Mouse (Mus musculus) urinary bladder, postnatal 14 days (tissue): Measurements from ENCODE around the gene Myom1.

Experiments
- DNase-seq: peaks from one replicate; pipeline ENCODE4 v3.0.0; 2021; ENCODE audit warnings: low spot score

The Myom1 gene

DNA sequence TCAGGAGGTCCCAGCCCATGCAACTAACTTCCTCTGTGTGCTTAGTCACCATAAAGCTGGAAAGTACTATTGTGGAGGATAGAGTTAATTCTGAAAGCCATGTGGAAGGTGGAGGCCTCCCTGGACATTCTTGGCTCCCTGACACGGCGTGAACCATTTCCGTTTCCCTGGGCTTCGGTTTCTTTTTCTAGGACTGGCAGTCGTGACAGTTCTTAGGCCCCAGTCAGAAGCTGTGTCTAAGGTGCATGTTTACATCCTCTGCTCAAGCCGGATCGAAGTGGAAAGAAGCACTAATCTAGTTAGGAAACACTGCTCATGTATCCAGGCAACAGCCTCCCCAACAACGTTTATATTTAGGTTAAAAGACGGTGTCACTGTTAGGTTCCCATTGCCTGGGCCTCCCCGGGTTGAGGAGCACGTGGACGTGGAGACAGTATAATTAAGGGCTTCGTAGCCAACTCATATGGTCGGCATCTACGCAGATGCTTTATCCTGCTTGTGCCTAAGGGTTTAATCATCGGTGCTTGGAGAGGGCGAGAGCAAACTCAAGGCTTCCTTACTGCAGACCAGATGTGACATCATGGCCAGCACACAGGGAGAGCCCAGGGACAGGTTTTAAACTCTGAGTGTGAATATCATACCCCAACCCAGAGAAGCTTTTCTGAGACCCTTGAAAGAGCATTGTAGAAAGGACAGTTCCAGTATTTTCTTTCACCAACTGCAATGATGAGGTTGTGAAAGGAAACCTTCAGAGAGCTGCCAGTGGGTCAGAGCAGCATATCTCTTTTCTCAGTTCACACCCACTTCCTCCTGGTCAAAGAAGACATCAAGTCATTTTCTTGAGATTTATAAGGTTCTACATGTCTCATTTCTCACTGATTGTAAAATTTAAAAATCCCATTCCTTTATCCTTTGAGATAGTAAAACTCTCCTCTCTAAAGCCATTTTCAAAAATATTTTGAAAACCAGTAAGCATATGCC is 100.4 kb downstream of the Myom1 start:
- DNase-seq = no peak

- DNase-seq = no peak
Observed at GRCm38 (mm10) chr17:71105297-71105696, 102.9 kb downstream of the Myom1 start.

GRCm38 (mm10) chr17:71106250-71106649 is 103.8 kb downstream of the Myom1 start:
- no peak for DNase-seq

GRCm38 (mm10) chr17:71110753-71111265 is 108.4 kb downstream of the Myom1 start:
- no peak for DNase-seq

- DNase-seq = no peak
Observed at GRCm38 (mm10) chr17:71112689-71113088, 110.3 kb downstream of the Myom1 start.

DNA sequence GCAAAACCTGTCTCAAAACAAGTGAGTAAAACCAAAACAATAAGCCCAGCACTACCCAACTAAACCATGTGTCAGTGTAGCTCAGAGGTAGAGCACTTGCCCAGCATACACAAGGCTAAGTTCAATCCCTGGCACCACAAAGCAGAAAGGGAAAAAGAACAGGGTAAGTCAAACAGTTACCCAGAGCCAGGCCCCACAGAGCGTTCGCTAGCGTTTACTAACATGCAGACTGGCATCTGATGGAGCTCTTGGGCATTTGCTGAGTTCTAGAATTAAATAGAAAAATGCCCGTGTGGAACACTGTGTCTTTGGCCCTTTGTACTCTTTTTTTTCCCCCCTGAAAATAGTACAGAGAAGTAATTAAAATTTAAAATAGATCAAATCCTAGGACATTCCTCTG is 111.8 kb downstream of the Myom1 start:
- no peak for DNase-seq

- no peak for DNase-seq
Observed at GRCm38 (mm10) chr17:71117956-71118355, 115.5 kb downstream of the Myom1 start.

- no peak for DNase-seq
Observed at GRCm38 (mm10) chr17:71118607-71119006, 116.2 kb downstream of the Myom1 start.

- no peak for DNase-seq
Observed at GRCm38 (mm10) chr17:71120626-71121025, 118.2 kb downstream of the Myom1 start.

DNA sequence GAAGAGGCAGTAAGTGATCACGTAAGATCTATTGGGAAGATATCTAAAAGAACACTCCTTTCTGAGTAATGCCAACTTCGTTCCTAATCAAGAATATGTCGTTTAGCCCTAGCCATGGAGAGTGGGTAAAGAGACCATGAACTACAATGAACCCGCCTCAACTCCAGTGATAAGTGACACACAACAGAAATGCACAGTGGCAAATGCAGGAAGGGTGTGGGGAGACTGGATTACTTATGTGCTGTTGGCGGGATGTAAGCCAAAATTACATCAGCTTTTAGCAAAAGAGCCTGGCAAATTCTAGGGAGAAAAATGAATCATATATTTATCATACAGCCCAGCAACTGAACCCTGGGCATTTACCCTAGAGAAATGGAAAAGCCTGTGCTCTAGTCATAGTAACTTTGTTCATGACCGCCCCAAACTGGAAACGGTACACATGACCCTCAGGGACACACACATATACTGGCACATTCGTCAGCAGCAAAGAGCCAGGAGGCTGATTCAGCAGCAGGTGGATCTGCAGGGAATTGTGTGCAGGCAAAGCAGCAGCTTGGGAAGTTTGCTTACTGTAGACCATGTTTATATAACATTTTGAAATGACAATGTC is 121.7 kb downstream of the Myom1 start:
- no peak for DNase-seq

- no peak for DNase-seq
Observed at GRCm38 (mm10) chr17:71124674-71125073, 122.2 kb downstream of the Myom1 start.

DNA sequence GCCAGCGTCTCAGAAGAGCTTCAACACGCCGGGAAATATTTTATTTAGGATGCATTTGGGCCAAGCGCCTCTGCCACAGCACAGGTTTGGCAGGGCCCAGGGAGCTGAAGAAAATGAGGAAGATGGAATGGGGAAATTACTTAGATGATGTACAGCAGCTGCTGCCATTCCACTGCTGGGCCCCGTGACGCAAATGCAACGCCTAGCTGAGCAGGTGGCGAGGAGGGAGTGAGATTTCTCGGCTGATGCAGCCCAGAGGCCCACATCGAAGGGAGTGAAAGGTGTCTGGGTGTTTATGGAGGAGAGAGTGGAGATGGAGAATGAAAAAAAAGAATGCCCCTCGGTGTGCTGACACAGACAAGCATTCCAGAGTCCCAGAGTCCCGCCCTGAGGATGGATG is 123.1 kb downstream of the Myom1 start:
- DNase-seq = no peak

GRCm38 (mm10) chr17:71126001-71126400 is 123.6 kb downstream of the Myom1 start:
- DNase-seq = no peak

DNA sequence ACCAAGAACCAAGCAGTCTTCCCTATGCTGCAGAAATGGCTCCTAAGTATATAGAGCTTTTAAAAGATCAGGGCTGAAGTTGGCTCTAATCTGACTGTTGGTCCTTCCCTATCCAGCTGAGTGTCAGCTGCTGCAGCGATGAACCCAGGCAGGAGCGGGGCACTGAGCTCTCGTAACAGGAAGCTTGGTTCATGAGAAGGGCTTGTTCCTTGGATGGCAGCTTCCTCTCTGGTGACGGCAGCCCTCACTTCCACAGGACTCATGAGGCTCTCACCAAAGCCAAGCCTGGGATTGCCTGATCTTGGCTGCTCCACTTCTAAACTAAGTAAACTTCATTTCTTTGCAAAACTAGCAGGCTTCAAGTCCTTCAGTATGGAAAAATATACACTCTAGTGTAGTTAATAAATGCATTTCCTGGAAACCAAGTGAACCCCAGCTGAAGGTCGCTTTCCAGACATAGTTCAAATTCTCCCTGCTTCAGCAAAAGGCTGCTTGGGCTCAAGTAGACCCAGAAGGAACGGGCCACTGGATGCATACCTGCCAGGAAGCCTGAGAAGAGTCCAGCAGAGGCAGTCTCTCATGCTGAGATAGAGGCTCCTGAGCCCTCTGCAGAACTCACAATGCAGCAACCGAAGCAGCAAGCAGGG is 125.2 kb downstream of the Myom1 start:
- peak; percentile 12 for DNase-seq

DNA sequence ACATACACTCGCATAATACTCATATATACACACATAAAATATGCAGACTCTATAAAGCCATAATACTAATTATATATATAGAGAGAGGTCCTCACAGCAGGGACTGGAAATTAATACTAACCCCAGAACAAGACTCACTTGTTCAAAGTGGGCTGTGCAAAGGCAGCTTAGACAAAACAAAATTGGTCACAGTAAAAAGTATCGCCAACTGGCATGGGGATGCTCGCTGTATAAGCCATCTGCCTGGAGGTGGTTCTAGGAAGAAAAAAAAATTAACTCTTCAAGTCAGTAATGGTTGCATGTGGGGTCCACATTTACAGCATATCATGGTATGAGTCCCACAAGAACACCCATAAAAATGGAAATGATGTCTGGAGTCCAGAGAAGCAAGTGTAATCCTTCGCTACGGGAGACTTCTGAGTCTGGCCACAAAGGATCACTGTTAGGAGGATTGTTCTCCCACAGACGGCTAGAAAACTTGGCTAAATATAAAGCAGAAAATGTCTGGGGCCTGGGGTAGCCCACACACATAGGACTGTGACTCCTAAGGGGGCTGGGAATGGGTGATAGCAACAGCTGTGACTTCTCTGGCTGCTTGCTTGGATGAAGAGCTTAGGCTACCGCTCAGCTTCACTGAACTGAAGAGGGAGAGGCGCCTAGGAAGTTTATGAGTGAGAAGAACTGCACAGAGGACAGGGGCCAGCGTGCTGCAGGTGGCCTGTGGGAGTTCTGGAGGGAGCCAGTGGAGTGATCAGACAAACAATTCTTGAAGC is 127.2 kb downstream of the Myom1 start:
- no peak for DNase-seq

DNA sequence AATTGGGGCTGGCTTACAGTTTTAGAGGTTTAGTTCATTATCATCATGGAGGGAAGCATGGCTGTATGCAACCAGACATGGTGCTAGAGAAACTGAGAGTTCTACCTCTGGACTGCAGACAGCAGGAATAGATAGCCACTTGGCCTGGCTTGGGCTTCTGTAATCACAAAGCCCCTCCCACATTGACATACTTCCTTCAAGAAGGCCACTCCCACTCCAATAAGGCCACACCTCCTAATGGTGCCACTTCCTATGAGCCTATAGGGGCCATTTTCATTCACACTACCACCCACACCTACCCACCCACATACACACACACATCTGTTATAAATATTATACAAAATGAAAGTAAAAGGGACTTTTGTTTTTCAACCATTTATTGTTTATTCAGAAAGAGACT is 129.8 kb downstream of the Myom1 start:
- DNase-seq = no peak

DNA sequence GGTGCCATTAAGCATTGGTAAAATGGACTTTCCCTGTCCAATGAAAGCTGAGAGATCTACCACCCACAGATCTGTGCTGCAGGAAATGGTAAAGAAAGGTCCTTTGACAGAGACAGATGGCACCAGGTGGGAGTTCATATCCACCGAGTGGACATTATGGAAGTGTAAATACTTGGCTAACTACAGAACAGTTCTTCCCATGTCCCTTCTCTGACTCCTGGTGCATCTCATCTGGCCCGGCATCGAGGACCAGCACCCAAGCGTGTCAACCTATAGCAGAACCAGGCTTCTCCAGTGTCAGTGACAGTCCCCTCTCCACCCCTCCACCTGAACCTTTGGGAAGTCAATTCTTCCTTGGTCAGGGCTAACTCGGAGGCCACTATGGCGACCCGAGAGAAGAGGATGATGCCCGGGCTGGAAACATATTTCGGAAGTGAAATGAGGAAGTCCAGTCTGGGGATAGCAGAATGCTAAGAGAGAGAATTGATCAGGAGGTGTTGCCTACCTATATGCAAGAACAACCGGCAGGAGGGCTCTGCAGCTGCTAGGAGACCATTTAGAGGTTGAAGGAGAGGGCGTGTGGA is 130.5 kb downstream of the Myom1 start:
- no peak for DNase-seq

GRCm38 (mm10) chr17:71134441-71134955 is 132.1 kb downstream of the Myom1 start:
- DNase-seq = no peak

GRCm38 (mm10) chr17:71135108-71135507 is 132.7 kb downstream of the Myom1 start:
- no peak for DNase-seq

- DNase-seq = no peak
Observed at GRCm38 (mm10) chr17:71135866-71136265, 133.4 kb downstream of the Myom1 start.
